ENCODE assay signal across 8 mouse cellular contexts in the genomic region with DNA sequence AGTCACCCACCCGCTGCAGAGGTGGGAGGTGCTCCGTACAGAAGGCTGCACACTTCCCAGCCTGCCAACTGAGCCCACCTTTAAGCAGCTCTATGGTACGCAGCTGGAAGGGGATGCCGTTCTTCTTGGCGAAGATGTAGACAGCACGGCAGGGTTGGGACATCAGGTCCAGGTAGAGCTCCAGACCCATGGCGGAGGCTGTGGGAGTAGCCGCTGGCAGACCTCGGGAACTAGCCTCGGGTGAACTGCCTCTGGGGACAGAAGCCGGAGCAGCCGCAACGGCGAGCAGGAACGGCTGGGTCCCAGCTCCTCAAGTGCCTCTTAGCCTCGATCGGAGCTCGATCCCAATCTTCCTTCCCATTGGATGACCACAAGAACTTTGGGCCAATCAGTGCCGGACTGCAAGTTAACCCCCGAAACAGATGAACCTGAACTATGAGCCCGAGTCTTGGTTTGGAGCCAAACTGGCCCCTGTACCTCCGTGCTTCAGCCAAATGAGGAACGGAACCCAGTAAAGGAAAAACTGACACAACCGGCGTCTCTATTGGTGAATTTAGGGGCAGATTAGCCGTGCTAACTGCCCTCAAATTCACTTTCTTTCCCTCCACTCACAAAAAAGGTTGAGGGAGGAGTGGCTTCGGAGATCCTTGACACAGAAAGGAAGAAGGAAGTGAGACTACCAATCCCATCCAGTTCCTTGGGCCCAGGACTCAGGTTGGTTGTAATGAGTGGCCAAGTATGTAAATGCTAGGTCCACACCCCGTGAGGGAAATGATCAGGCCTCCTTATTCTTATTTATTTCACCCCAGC. TPM values are rescaled to one million over a fixed set of nuclear protein-coding genes. Genes with fewer than 3 reads are reported as not detected.
DNase-seq lines count a peak whose midpoint lies in the region; ATAC-seq and TF ChIP-seq lines count a peak whose summit lies in the region.

Gm20441 (minus strand) TSS at position 186 of the 810 bp plus-strand sequence.
Gstt3 (minus strand) TSS at position 646 of the 810 bp plus-strand sequence.

- H3K9ac ChIP-seq in embryonic facial prominence, embryonic 11.5 days (replicated peaks; ENCODE audit: low read length) = peak within 1 kb of the TSS; percentile 46
- H3K9ac ChIP-seq in lung, embryonic 14.5 days = peak within 1 kb of the TSS; percentile 27
- H3K9ac ChIP-seq in neural tube, embryonic 14.5 days (replicated peaks; ENCODE audit: low read depth, low read length) = 0 out of 2 replicates have a peak within 1 kb of the TSS, but pooled peaks have one; percentile 5

- H3K4me1 ChIP-seq in embryonic facial prominence, embryonic 11.5 days (ENCODE audit: control insufficient read depth, insufficient read depth, low read length) = no peaks in the 10 kb centered on the region
- no peaks in the 10 kb centered on the region for H3K4me1 ChIP-seq in lung, embryonic 14.5 days (ENCODE audit: insufficient read depth)
- H3K4me1 ChIP-seq in neural tube, embryonic 14.5 days (ENCODE audit: control insufficient read depth, insufficient read depth, low read length) = 0 out of 2 replicates have a peak, but pooled peaks cover 4% of the 10 kb centered on the region

- no peak for TF ChIP-seq CTCF in lung, embryonic 14.5 days (IDR thresholded peaks at IDR 0.05; ENCODE audit: low read depth)

- 2% methylated on average over 28 of the region's 28 CpGs for WGBS in embryonic facial prominence, embryonic 11.5 days
- WGBS in lung, embryonic 14.5 days = under 1% methylated on average over 28 of the region's 28 CpGs
- 2% methylated on average over 28 of the region's 28 CpGs for WGBS in neural tube, embryonic 14.5 days

- H3K4me3 ChIP-seq in embryonic facial prominence, embryonic 11.5 days (ENCODE audit: low read depth, low read length) = peak within 1 kb of the TSS; percentile 35
- peak within 1 kb of the TSS; percentile 44 for H3K4me3 ChIP-seq in lung, embryonic 14.5 days (ENCODE audit: low read depth, low read length)
- H3K4me3 ChIP-seq in neural tube, embryonic 14.5 days (ENCODE audit: low read depth, low read length) = peak within 1 kb of the TSS; percentile 19

- no peak within 1 kb of the TSS for H3K27ac ChIP-seq in embryonic facial prominence, embryonic 11.5 days (replicated peaks; ENCODE audit: low read depth, low read length)
- peak within 1 kb of the TSS; percentile 44 for H3K27ac ChIP-seq in lung, embryonic 14.5 days (ENCODE audit: low read depth)
- H3K27ac ChIP-seq in neural tube, embryonic 14.5 days (ENCODE audit: low read depth, low read length) = no peak within 1 kb of the TSS

- ATAC-seq in embryonic facial prominence, embryonic 11.5 days (replicated peaks; ENCODE audit: insufficient number of reproducible peaks, low FRiP score, low TSS enrichment, low read depth) = peak; percentile 81
- peak; percentile 88 for ATAC-seq in lung, embryonic 14.5 days (ENCODE audit: insufficient read depth)
- peak; percentile 14; the same call in 1 of the 2 replicates for ATAC-seq in neural tube, embryonic 14.5 days (ENCODE audit: low read depth)

- peak within 1 kb of the TSS; percentile 77 for H3K4me2 ChIP-seq in embryonic facial prominence, embryonic 11.5 days (ENCODE audit: low read depth, low read length)
- peak within 1 kb of the TSS; percentile 74 for H3K4me2 ChIP-seq in lung, embryonic 14.5 days
- H3K4me2 ChIP-seq in neural tube, embryonic 14.5 days (ENCODE audit: low read depth, low read length) = peak within 1 kb of the TSS; percentile 39

- H3K27me3 ChIP-seq in embryonic facial prominence, embryonic 11.5 days (ENCODE audit: control insufficient read depth, insufficient read depth, low read length) = peaks cover 5% of the 10 kb centered on the region; the same call in 1 of the 2 replicates
- peaks cover 13% of the 10 kb centered on the region for H3K27me3 ChIP-seq in lung, embryonic 14.5 days (ENCODE audit: insufficient read depth, low read length)
- H3K27me3 ChIP-seq in neural tube, embryonic 14.5 days (ENCODE audit: control insufficient read depth, insufficient read depth, low read length) = 0 out of 2 replicates have a peak, but pooled peaks cover 5% of the 10 kb centered on the region

- DNase-seq in spleen, postnatal 36 days (ENCODE audit: low spot score in 2 of 2) = peak; percentile 32 to 52
- no peak for DNase-seq in spleen, adult 12 weeks (ENCODE audit: low spot score)
- DNase-seq in embryonic facial prominence, embryonic 11.5 days (ENCODE audit: low spot score) = peak; percentile 79
- peak; percentile 82 for DNase-seq in heart, adult 8-10 months (ENCODE audit: low spot score)
- peak; percentile 88 for DNase-seq in kidney, adult 18-20 months
- peak; percentile 81 for DNase-seq in lung, embryonic 14.5 days
- no peak for DNase-seq in frontal cortex, postnatal 14 days (ENCODE audit: low spot score in 2 of 2)

- H3K36me3 ChIP-seq in embryonic facial prominence, embryonic 11.5 days (replicated peaks; ENCODE audit: control insufficient read depth, insufficient read depth, low read depth, low read length) = no peaks in the 10 kb centered on the region
- no peaks in the 10 kb centered on the region for H3K36me3 ChIP-seq in lung, embryonic 14.5 days (ENCODE audit: insufficient read depth)
- no peaks in the 10 kb centered on the region for H3K36me3 ChIP-seq in neural tube, embryonic 14.5 days (ENCODE audit: control insufficient read depth, insufficient read depth, low read length)

- no peaks in the 10 kb centered on the region for H3K9me3 ChIP-seq in embryonic facial prominence, embryonic 11.5 days (replicated peaks; ENCODE audit: control insufficient read depth, low read length)
- no peaks in the 10 kb centered on the region for H3K9me3 ChIP-seq in lung, embryonic 14.5 days (ENCODE audit: low read depth, low read length)
- H3K9me3 ChIP-seq in neural tube, embryonic 14.5 days (ENCODE audit: control insufficient read depth, low read length) = no peaks in the 10 kb centered on the region

RNA-seq across cellular contexts. Expression of gene Gm20441, which starts in this region (rescaled TPM):
- not detected in 2 replicates for polyA plus RNA-seq in embryonic facial prominence, embryonic 11.5 days (2014; fragmentation: Nextera tagmentation; extraction: Ambion mirVana)
- total RNA-seq in heart, adult 8-10 months (2022) = not detected
- polyA plus RNA-seq in lung, embryonic 14.5 days (2014; fragmentation: Nextera tagmentation; extraction: Ambion mirVana) = not detected in 2 replicates
- not detected in 2 replicates for polyA plus RNA-seq in neural tube, embryonic 14.5 days (2014; fragmentation: Nextera tagmentation; extraction: Ambion mirVana)

RNA-seq across cellular contexts. Expression of gene Gstt3, which starts in this region (rescaled TPM):
- polyA plus RNA-seq in embryonic facial prominence, embryonic 11.5 days (2014; fragmentation: Nextera tagmentation; extraction: Ambion mirVana) = 5.9 and 7.8 TPM in 2 replicates
- 1 to 10 TPM; 3.0 to 5.6 (median 5.0) TPM for total RNA-seq in heart, adult 8-10 months (2022)
- 18.9 and 19.8 TPM in 2 replicates for polyA plus RNA-seq in lung, embryonic 14.5 days (2014; fragmentation: Nextera tagmentation; extraction: Ambion mirVana)
- polyA plus RNA-seq in neural tube, embryonic 14.5 days (2014; fragmentation: Nextera tagmentation; extraction: Ambion mirVana) = 0.94 TPM in 1 of 2 replicates, not detected in the other

Comparison
In these comparisons a context has a peak if more than half of its experiments do, and no peak if none do; other contexts are left out.
1. DNase-seq: peak in spleen, postnatal 36 days (2 of 2), embryonic facial prominence, embryonic 11.5 days (single experiment), heart, adult 8-10 months (single experiment), kidney, adult 18-20 months (single experiment) and lung, embryonic 14.5 days (single experiment); none in spleen, adult 12 weeks (single experiment) and frontal cortex, postnatal 14 days (0 of 2).
2. Peak in ATAC-seq, H3K4me3 ChIP-seq, H3K9ac ChIP-seq and H3K4me2 ChIP-seq in neural tube, embryonic 14.5 days; RNA of the genes that start here not detected or under 1 TPM.
3. ATAC-seq: peak in every context shown above with its lines; median percentile 88 in lung, embryonic 14.5 days; 81 in embryonic facial prominence, embryonic 11.5 days; 14 in neural tube, embryonic 14.5 days.
4. Peak in every context shown above with its lines, with median percentiles within 50 percentile points of each other: H3K4me2 ChIP-seq, H3K4me3 ChIP-seq and H3K9ac ChIP-seq.